Mouse (Mus musculus): ENCODE data around the gene Maml3. TPM values are rescaled to one million over a fixed set of nuclear protein-coding genes. Genes with fewer than 3 reads are reported as not detected.
A peak's percentile ranks its signal among the peaks of the same experiment; 100 is the strongest.

Gene Maml3
- polyA plus RNA-seq, 1 experiment from 2014 or later = 8.4 TPM

DNA sequence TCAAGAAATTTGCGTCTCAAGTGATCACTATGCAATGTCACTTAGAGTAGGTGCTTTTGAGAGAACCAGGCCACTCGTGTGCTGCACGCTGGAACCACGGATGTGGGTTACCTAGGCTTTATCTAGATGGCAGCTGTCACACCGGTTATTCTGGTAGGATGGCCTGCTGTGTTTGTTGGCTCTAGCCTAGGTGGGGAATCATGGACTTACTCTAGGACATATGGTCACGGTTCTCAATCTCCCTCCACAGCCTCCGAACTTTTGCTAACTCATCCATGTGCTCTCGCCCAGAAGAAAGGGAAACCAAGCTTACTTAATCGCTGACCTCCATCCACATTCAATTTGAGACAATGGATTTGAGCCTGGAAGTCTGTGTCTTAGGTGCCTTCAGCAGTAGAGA is 280.4 kb downstream of the Maml3 start:
- Histone ChIP-seq H3K27me3 (no peaks in the 10 kb centered on the region), H3K4me2 (no peak overlapping the region), H3K4me3 (no peak overlapping the region), H3K4me1 (peaks cover 14% of the 10 kb centered on the region; the same call in 1 of the 2 replicates), H3K36me3 (no peaks in the 10 kb centered on the region), H3K27ac (no peak overlapping the region), H3K9ac (no peak overlapping the region), H3K9me3 (no peaks in the 10 kb centered on the region)
- ATAC-seq (ENCODE audit: borderline replicate concordance, extremely low read depth, low FRiP score, low TSS enrichment) = no peak
- WGBS = 77% methylated on average over 9 of the region's 9 CpGs

DNA sequence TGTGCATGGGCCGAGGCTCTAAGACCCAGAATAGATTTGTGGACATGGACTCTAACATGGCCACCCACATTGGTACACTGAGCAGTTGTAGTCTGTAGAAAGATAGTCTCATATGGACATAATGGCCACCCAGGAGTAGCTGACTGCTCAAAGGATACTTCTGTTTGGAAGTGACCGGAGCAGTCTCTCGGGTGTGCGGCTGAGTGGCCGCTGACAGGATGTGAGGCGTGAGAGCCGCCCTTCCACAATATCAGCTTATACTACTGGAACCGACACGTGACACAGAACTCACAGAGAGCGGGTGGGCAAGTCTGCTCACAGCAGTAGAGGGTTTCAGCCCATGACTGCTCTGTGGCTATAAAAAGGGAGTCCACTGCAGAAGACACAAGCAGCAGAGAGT is 283.3 kb downstream of the Maml3 start:
- peak; percentile 83 for ATAC-seq (ENCODE audit: borderline replicate concordance, extremely low read depth, low FRiP score, low TSS enrichment)
- Histone ChIP-seq H3K27ac (peak overlapping the region; percentile 29; the same call in 1 of the 2 replicates), H3K4me3 (no peak overlapping the region), H3K4me2 (no peak overlapping the region), H3K27me3 (no peaks in the 10 kb centered on the region), H3K9ac (no peak overlapping the region), H3K4me1 (peaks cover 14% of the 10 kb centered on the region; the same call in 1 of the 2 replicates), H3K9me3 (no peaks in the 10 kb centered on the region), H3K36me3 (no peaks in the 10 kb centered on the region)
- 38% methylated on average over 10 of the region's 10 CpGs for WGBS

DNA sequence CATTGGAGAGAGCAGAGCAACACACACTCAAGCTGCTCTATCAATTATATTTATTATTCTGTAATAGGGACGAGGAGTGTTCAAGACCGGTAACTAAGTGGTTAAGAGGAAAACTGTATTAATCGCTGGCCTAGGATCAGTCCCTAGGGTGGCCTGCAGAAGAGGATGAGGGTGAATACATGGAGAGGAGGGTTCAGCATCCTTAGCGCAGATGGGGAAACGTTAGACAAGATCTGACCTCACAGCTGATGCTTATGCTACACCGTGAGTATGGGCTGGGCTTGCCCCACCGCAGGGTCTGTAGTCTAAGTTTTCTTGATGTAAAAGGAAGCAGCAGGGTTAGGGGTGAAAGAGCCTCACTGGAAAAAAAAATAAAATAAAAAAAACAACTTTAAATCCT is 285.8 kb downstream of the Maml3 start:
- Histone ChIP-seq H3K36me3 (no peaks in the 10 kb centered on the region), H3K27me3 (no peaks in the 10 kb centered on the region), H3K27ac (no peak overlapping the region), H3K9me3 (no peaks in the 10 kb centered on the region), H3K4me3 (no peak overlapping the region), H3K9ac (no peak overlapping the region), H3K4me2 (no peak overlapping the region), H3K4me1 (peaks cover 10% of the 10 kb centered on the region; the same call in 1 of the 2 replicates)
- ATAC-seq (ENCODE audit: borderline replicate concordance, extremely low read depth, low FRiP score, low TSS enrichment) = no peak
- 75% methylated on average over 7 of the region's 7 CpGs for WGBS

DNA sequence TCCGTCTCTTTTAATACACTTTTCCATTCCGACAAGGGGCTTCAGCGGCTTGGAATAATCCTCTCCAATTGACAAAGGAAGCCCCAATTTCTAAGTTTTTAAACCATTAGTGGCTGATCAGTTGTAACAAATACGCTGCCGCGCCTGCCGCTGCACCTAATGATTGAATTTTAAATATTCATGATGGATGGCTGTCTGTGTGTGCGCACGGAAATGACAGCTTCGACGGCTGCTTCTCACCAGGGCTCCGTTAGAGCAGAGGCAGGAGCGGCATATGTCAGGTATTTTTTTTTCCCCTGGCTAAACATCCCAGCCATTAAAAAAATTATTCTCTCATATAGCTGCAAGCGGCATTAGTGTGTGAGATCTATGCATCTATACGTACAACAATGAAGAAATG is 287.0 kb downstream of the Maml3 start:
- no peak overlapping the region for H3K9ac ChIP-seq
- 87% methylated on average over 15 of the region's 15 CpGs for WGBS
- H3K27me3 ChIP-seq = no peaks in the 10 kb centered on the region
- peaks cover 12% of the 10 kb centered on the region; the same call in 1 of the 2 replicates for H3K4me1 ChIP-seq
- ATAC-seq (ENCODE audit: borderline replicate concordance, extremely low read depth, low FRiP score, low TSS enrichment) = no peak
- no peaks in the 10 kb centered on the region for H3K9me3 ChIP-seq
- H3K36me3 ChIP-seq = no peaks in the 10 kb centered on the region
- H3K4me3 ChIP-seq = no peak overlapping the region
- no peak overlapping the region for H3K4me2 ChIP-seq
- H3K27ac ChIP-seq = no peak overlapping the region

DNA sequence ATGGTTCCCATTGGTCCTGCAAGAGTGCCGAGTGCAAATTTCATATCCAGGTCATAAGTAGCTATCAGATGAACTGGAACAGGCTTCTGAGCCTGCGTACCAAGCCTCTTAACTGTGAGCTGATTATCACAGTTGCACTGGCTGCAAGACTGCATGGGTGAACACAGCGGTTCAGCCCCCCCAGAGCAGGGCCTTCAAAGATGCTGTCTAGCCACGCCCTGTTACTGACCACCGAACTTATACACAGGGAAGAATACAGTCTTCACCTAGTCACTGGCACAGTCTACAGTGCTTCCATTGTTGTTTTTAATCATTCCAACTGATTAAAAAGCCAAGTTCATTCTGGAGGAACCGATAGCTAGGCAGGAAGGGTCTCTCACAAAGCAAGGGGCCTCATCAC is 287.5 kb downstream of the Maml3 start:
- H3K4me1 ChIP-seq = peaks cover 17% of the 10 kb centered on the region
- H3K27me3 ChIP-seq = no peaks in the 10 kb centered on the region
- WGBS = 90% methylated on average over 6 of the region's 6 CpGs
- H3K9me3 ChIP-seq = no peaks in the 10 kb centered on the region
- ATAC-seq (ENCODE audit: borderline replicate concordance, extremely low read depth, low FRiP score, low TSS enrichment) = no peak
- H3K36me3 ChIP-seq = no peaks in the 10 kb centered on the region
- H3K4me3 ChIP-seq = no peak overlapping the region
- H3K9ac ChIP-seq = no peak overlapping the region
- H3K27ac ChIP-seq = no peak overlapping the region
- no peak overlapping the region for H3K4me2 ChIP-seq

DNA sequence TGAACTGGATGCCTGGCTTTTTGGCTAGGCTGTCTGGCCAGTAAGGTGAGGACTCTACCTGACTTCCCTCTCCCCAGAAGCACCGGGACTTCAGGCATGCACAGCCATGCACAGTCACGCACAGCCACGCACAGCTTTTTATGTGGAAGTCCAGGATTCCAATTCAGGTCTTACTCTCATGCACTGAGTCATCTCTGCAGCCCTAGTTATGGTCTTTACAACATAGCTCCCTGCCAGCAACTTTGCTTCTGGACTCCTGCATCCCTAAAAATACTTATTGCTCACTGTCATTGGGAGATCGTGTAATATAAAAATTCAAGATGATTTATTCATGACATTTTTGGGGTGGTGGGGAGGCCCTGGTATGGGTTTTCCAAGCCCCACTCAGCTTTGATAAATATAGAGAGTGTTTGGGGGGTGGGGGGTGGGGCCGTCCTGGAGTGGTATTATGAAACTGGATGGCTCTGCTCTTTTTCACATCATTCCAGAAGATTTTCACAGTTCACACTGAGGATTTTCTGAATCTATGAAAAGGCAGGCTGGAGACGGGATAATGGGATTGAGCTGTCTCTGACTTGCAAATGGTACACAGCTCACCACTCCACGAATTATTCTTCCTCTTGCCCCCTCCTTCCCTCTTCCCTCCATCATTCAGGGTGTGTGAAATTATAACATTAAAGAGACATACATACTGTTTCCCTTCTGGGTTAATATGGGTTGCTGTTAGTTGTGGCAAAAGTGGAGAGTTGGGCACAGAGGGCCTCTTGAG is 288.2 kb downstream of the Maml3 start:
- WGBS = 74% methylated on average over 7 of the region's 7 CpGs
- Histone ChIP-seq H3K27ac (no peak overlapping the region), H3K36me3 (no peaks in the 10 kb centered on the region)

DNA sequence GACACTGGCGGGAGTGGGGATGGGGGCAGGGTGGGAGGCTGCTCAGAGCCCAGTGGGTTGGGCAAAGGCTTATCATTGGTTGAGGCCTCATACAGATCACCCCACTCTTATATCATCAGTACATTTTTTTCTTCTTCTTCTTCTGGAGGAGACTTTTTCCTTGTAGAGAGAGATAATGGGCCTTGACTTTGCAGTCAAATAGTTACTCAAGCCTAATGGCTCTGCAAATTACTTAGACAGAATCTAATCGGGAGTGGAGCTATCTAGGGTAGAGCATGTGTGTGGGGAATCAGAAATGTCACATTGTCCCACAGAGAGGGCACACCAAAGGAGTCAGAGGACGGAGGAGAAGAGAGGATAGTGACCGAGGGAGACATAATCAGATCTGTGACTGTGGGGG is 290.8 kb downstream of the Maml3 start:
- no peak for ATAC-seq (ENCODE audit: borderline replicate concordance, extremely low read depth, low FRiP score, low TSS enrichment)
- no peaks in the 10 kb centered on the region for H3K36me3 ChIP-seq
- WGBS = 81% methylated on average over 4 of the region's 4 CpGs
- H3K27ac ChIP-seq = no peak overlapping the region
- no peak overlapping the region for H3K9ac ChIP-seq
- H3K4me2 ChIP-seq = no peak overlapping the region
- H3K27me3 ChIP-seq = no peaks in the 10 kb centered on the region
- no peak overlapping the region for H3K4me3 ChIP-seq
- H3K4me1 ChIP-seq = peaks cover 6% of the 10 kb centered on the region
- no peaks in the 10 kb centered on the region for H3K9me3 ChIP-seq

More for the DNA sequence above, 288.2 kb downstream of the Maml3 start:
- Histone ChIP-seq H3K27me3 (no peaks in the 10 kb centered on the region), H3K4me1 (peaks cover 12% of the 10 kb centered on the region), H3K9me3 (no peaks in the 10 kb centered on the region), H3K9ac (no peak overlapping the region), H3K4me2 (no peak overlapping the region), H3K4me3 (no peak overlapping the region)
- ATAC-seq (ENCODE audit: borderline replicate concordance, extremely low read depth, low FRiP score, low TSS enrichment) = no peak

DNA sequence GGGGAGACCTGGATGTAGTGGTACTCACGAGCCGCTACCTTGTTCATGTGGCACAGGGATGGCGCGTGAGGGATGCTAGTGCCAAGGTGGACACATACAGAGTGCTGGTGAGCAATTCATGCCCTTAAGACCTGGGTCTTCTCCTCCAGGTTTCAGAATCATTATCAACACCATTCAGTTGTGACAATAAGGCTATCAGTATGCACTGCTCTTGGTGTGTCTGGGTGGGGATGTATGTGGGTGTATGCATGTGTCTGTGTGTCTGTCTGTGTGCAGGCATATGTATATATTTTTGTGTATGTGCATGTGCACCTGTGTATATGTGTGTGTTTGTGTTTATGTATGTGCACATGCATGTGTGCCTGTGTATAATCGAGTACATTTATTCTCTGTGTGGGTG is 291.7 kb downstream of the Maml3 start:
- H3K36me3 ChIP-seq = no peaks in the 10 kb centered on the region
- WGBS = 98% methylated on average over 5 of the region's 5 CpGs
- H3K4me3 ChIP-seq = no peak overlapping the region
- H3K27me3 ChIP-seq = no peaks in the 10 kb centered on the region
- H3K9ac ChIP-seq = no peak overlapping the region
- no peak overlapping the region for H3K4me2 ChIP-seq
- peaks cover 6% of the 10 kb centered on the region for H3K4me1 ChIP-seq
- H3K9me3 ChIP-seq = no peaks in the 10 kb centered on the region
- ATAC-seq (ENCODE audit: borderline replicate concordance, extremely low read depth, low FRiP score, low TSS enrichment) = no peak
- no peak overlapping the region for H3K27ac ChIP-seq

DNA sequence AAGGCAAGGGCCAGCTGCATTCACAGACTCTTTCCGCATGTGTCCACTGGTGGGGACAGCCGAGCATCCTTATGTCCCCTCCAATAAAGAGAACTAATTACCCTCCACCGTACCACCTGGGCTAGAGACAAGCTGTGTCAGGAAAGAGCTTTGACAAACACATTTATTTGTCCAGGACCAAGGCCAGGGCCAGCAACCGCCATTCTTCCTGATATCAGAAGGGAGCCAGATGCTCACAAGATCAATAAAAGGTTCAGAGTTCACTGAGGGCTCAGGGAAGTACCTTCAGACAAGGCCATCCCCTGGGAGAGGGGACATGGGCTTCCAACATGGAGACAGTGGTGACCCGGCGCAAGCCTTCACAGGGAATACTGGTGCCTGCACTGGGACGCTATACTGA is 294.1 kb downstream of the Maml3 start:
- no peak overlapping the region for H3K27ac ChIP-seq
- WGBS = 61% methylated on average over 7 of the region's 7 CpGs
- H3K9ac ChIP-seq = no peak overlapping the region
- ATAC-seq (ENCODE audit: borderline replicate concordance, extremely low read depth, low FRiP score, low TSS enrichment) = no peak
- no peaks in the 10 kb centered on the region for H3K27me3 ChIP-seq
- no peaks in the 10 kb centered on the region for H3K9me3 ChIP-seq
- H3K4me1 ChIP-seq = peaks cover 6% of the 10 kb centered on the region
- no peaks in the 10 kb centered on the region for H3K36me3 ChIP-seq
- no peak overlapping the region for H3K4me2 ChIP-seq
- no peak overlapping the region for H3K4me3 ChIP-seq

DNA sequence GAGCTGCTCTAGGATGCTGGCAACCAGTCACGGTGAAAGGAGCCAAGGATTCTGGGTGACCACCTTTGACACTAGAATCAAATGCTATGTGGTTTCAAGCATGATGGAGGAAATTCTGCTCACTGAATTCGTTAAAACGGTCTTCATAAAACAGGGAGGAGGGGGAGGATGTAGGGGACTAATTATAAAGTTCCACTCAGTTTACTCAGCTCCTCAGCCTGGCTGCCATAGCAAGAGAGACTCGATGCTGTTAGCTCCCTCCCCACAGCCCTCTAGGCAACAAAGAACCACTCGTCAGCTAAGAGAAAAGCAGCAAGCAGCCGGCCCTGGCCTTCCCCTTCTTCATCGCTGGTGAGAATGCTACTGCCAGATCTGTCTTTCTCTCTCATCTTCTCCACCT is 295.1 kb downstream of the Maml3 start:
- WGBS = 60% methylated on average over 7 of the region's 7 CpGs
- H3K36me3 ChIP-seq = no peaks in the 10 kb centered on the region
- H3K4me3 ChIP-seq = no peak overlapping the region
- no peaks in the 10 kb centered on the region for H3K9me3 ChIP-seq
- peaks cover 6% of the 10 kb centered on the region for H3K4me1 ChIP-seq
- no peak overlapping the region for H3K27ac ChIP-seq
- ATAC-seq (ENCODE audit: borderline replicate concordance, extremely low read depth, low FRiP score, low TSS enrichment) = no peak
- no peak overlapping the region for H3K4me2 ChIP-seq
- H3K27me3 ChIP-seq = no peaks in the 10 kb centered on the region
- no peak overlapping the region for H3K9ac ChIP-seq

DNA sequence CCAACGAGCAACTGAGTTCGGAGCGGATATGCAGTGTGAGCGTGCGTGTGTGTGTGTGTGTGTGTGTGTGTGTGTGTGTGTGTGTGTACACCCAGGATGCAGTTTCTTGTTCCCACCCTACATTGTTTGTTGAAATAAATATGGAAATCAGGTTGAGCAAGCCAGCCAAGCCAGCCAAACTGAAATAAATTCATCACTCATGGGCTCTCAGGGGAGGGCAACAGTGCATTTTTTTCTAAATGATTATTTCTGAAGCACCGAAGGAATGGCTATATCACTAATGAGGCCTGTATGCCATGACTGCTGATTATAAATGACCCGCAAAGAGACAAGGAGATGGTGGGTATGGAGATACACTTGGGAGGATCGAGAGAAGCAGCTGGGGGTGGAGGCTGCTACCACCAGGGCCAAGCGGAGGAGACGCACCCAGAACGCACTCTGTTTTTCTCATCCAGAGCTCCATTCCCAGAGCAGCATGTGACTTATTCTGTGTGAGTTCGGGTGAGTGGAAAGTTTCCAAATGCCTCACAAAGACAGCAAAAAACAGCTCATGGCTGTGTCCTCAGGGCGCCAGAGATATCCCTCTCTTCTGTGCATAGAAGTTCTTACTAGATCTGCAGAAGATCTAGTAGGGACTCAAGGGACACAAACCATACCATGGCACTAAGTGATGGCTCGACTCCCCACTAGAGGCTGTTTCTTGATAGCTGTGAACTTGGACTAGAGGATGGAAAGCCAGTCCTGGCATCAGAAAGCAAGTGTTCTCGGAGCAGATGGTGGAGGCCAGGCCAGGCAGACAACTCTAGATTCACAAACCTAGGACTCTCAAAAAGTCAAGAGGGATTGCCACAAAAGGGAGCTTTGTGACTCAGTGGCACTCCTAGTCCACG is 296.6 kb downstream of the Maml3 start:
- ATAC-seq (ENCODE audit: borderline replicate concordance, extremely low read depth, low FRiP score, low TSS enrichment) = no peak
- Histone ChIP-seq H3K36me3 (no peaks in the 10 kb centered on the region), H3K9ac (no peak overlapping the region), H3K4me1 (peaks cover 6% of the 10 kb centered on the region), H3K27ac (0 out of 2 replicates have a peak overlapping the region, but pooled peaks have one; percentile 9), H3K4me3 (no peak overlapping the region), H3K4me2 (no peak overlapping the region), H3K27me3 (no peaks in the 10 kb centered on the region), H3K9me3 (no peaks in the 10 kb centered on the region)
- 76% methylated on average over 16 of the region's 16 CpGs for WGBS

Data from lung, embryonic 15.5 days (tissue).